Mouse (Mus musculus) G1E (cell line): ENCODE measurements at regions not wholly inside any gene's neighbourhood (a gene's known extent, or its start where the extent isn't known, plus 50 kb on each side); places are given as distances from the start of the nearest gene placed in this dataset.

Experiments
- CTCF ChIP-seq: IDR thresholded peaks from 2 replicates; pipeline ENCODE4 v1.5.1; 2012; ENCODE audit warnings: low read depth, low read length, inconsistent platforms, mixed read lengths
- GATA1 ChIP-seq: IDR thresholded peaks from 2 replicates; pipeline ENCODE4 v1.6.1; 2012; ENCODE audit warnings: borderline replicate concordance, low read length, inconsistent platforms, mixed read lengths
- POLR2AphosphoS5 ChIP-seq: IDR thresholded peaks from 2 replicates; pipeline ENCODE4 v1.6.1; 2012; ENCODE audit warnings: low read depth, low read length, inconsistent platforms; ENCODE audit not compliant: insufficient replicate concordance
- TAL1 ChIP-seq: conservative IDR thresholded peaks from 2 replicates; pipeline ENCODE4 v1.6.1; 2012; ENCODE audit warnings: low read depth, low read length, inconsistent platforms, mixed read lengths

- TF ChIP-seq CTCF = no peak
- TF ChIP-seq TAL1 = no peak
- no peak for TF ChIP-seq GATA1
- TF ChIP-seq POLR2AphosphoS5 = no peak
Measured at GRCm38 (mm10) chr16:29990795-29991587, 73.2 kb upstream of the Hes1 start.
